Comparison of ENCODE assay signal across 9 mouse cellular contexts in the genomic region with DNA sequence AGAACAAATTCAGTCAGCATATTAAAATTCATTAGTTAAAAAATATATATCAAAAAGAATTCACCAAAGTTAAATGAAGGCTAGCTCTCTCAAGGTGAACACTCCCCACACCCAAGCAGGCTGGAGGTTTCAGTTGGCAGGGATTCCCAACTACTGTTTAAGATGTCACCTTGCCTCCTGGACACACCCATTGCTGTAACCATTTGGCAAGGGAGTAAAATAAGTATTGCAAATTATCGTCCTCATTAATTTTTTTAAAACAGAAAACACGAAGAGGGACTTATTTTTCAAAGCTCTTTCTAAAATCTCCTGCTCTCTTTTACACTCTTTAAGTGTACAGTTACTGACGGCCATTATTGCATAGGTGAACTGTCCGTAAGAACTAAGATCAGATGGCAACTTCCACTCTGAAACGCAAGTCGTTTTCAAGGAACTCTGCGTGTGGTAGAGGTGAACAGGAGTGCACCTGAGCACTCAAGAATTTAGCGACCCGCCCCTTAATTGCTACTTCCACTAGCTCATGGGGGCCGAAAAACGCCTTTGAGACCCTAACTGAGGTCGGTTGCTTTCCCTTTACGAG. TPM values are rescaled to one million over a fixed set of nuclear protein-coding genes. Genes with fewer than 3 reads are reported as not detected.
A peak's percentile ranks its signal among the peaks of the same experiment; 100 is the strongest.
DNase-seq lines count a peak whose midpoint lies in the region; ATAC-seq and TF ChIP-seq lines count a peak whose summit lies in the region.
"Had no signal": no experiment of that assay in that cellular context is flagged by ENCODE, and none has a peak within 500 bp of the region (broad histone marks: within the 10 kb centered on the region; RNA-seq: fewer than 3 reads in every experiment).

No protein-coding gene starts in this region.

- H3K27ac ChIP-seq in heart, embryonic 16.5 days (ENCODE audit: low read length), result peak overlapping the region; percentile 99
- peak overlapping the region; percentile 24; the same call in 1 of the 2 replicates for H3K27ac ChIP-seq in liver, embryonic 14.5 days
- H3K27ac ChIP-seq in stomach, embryonic 15.5 days, result peak overlapping the region; percentile 96

- no peak for ATAC-seq in heart, embryonic 16.5 days (replicated peaks; ENCODE audit: extremely low read depth, insufficient read depth, low FRiP score)
- no peak for ATAC-seq in liver, embryonic 14.5 days (ENCODE audit: insufficient read depth)
- no peak for ATAC-seq in stomach, embryonic 15.5 days (ENCODE audit: insufficient read depth, low FRiP score, low read depth)

- intact Hi-C loops in heart, postnatal 25 days (cut with DNase I), result loop anchor here (5.0 kb wide), 2 partner anchors 53 to 127 kb away; no protein-coding TSS in a partner anchor

- H3K4me1 ChIP-seq in heart, embryonic 16.5 days (ENCODE audit: control insufficient read depth, insufficient read depth, low read length), result peaks cover 30% of the 10 kb centered on the region
- peaks cover 31 to 35% of the 10 kb centered on the region in 2 experiments for H3K4me1 ChIP-seq in liver, embryonic 14.5 days (replicated peaks; ENCODE audit: control insufficient read depth in 2 of 2, insufficient read depth in 2 of 2, low read length in 1 of 2)
- peaks cover 5% of the 10 kb centered on the region; the same call in 1 of the 2 replicates for H3K4me1 ChIP-seq in stomach, embryonic 15.5 days

- no peaks in the 10 kb centered on the region for H3K27me3 ChIP-seq in heart, embryonic 16.5 days (ENCODE audit: control insufficient read depth, insufficient read depth, low read length)
- H3K27me3 ChIP-seq in liver, embryonic 14.5 days (ENCODE audit: control insufficient read depth, insufficient read depth, low read length), result no peaks in the 10 kb centered on the region
- H3K27me3 ChIP-seq in stomach, embryonic 15.5 days (replicated peaks), result no peaks in the 10 kb centered on the region
- H3K27me3 ChIP-seq: Patski had no signal

- under 1% methylated on average over 13 of the region's 13 CpGs for WGBS in heart, embryonic 16.5 days
- WGBS in liver, embryonic 14.5 days (ENCODE audit: insufficient replicate concordance), result 1% methylated on average over 13 of the region's 13 CpGs
- WGBS in stomach, embryonic 15.5 days, result under 1% methylated on average over 13 of the region's 13 CpGs

- H3K4me2 ChIP-seq in heart, embryonic 16.5 days (ENCODE audit: low read depth, low read length), result peak overlapping the region; percentile 83
- peak overlapping the region; percentile 85 for H3K4me2 ChIP-seq in liver, embryonic 14.5 days (ENCODE audit: low read depth)
- H3K4me2 ChIP-seq in stomach, embryonic 15.5 days, result peak overlapping the region; percentile 66

- H3K36me3 ChIP-seq in heart, embryonic 16.5 days (ENCODE audit: control insufficient read depth, insufficient read depth), result peaks cover 6% of the 10 kb centered on the region; the same call in 1 of the 2 replicates
- H3K36me3 ChIP-seq in liver, embryonic 14.5 days (replicated peaks; ENCODE audit: control insufficient read depth, insufficient read depth, low read depth), result peaks cover 14% of the 10 kb centered on the region
- H3K36me3 ChIP-seq in stomach, embryonic 15.5 days, result no peaks in the 10 kb centered on the region

- H3K9me3 ChIP-seq in heart, embryonic 16.5 days (replicated peaks; ENCODE audit: control insufficient read depth, low read length), result no peaks in the 10 kb centered on the region
- no peaks in the 10 kb centered on the region for H3K9me3 ChIP-seq in liver, embryonic 14.5 days (ENCODE audit: control insufficient read depth, low read length)
- H3K9me3 ChIP-seq in stomach, embryonic 15.5 days, result no peaks in the 10 kb centered on the region

- H3K4me3 ChIP-seq in heart, embryonic 16.5 days (ENCODE audit: low read length), result peak overlapping the region; percentile 92
- H3K4me3 ChIP-seq in liver, embryonic 14.5 days (ENCODE audit: insufficient read depth in 1 of 2, low read depth in 2 of 2, low read length in 2 of 2), result peak overlapping the region; percentile 98 to 99
- H3K4me3 ChIP-seq in stomach, embryonic 15.5 days (replicated peaks), result peak overlapping the region; percentile 89

- no peak for TF ChIP-seq CTCF in liver, embryonic 14.5 days (IDR thresholded peaks at IDR 0.05; ENCODE audit: low read depth)

- peak; percentile 91 for DNase-seq in heart, adult 11 months
- DNase-seq in heart, postnatal 25 days (ENCODE audit: low spot score), result no peak
- DNase-seq in ZHBTc4 (ENCODE audit: low read depth, low spot score), result peak; percentile 55
- no peak for DNase-seq in liver, embryonic 14.5 days (ENCODE audit: low read depth in 3 of 3, low spot score in 3 of 3)
- no peak for DNase-seq in layer of hippocampus, adult 9-10 months (ENCODE audit: low spot score)
- no peak for DNase-seq in spleen, adult 18-20 months

- no peak for TF ChIP-seq EP300 in liver, embryonic 14.5 days (IDR thresholded peaks at IDR 0.05; ENCODE audit: low read depth)

- H3K9ac ChIP-seq in heart, embryonic 16.5 days (ENCODE audit: low read length), result peak overlapping the region; percentile 99
- peak overlapping the region; percentile 99 for H3K9ac ChIP-seq in liver, embryonic 14.5 days (replicated peaks)
- H3K9ac ChIP-seq in stomach, embryonic 15.5 days, result peak overlapping the region; percentile 92; the same call in 1 of the 2 replicates

RNA-seq across cellular contexts. Expression of a gene that starts 1.3 kb away (rescaled TPM):
- 100 to 1,000 TPM; 131 to 166 TPM for total RNA-seq in heart, postnatal 25 days (2021)
- polyA plus RNA-seq in heart, embryonic 16.5 days (2015; fragmentation: Nextera tagmentation; extraction: Ambion mirVana), result 540 and 580 TPM in 2 replicates
- 112 and 195 TPM in 2 replicates for polyA plus RNA-seq in liver, embryonic 14.5 days (2012; rRNA removed)
- polyA plus RNA-seq in liver, embryonic 14.5 days (2014; fragmentation: Nextera tagmentation; extraction: Ambion mirVana), result 368 and 373 TPM in 2 replicates
- 879 and 956 TPM in 2 replicates for polyA plus RNA-seq in stomach, embryonic 15.5 days (2015; fragmentation: Nextera tagmentation; extraction: Ambion mirVana)

RNA-seq across cellular contexts. Expression of a gene that starts 17.9 kb away (rescaled TPM):
- not detected for total RNA-seq in heart, postnatal 25 days (2021)
- not detected in 2 replicates for polyA plus RNA-seq in heart, embryonic 16.5 days (2015; fragmentation: Nextera tagmentation; extraction: Ambion mirVana)
- polyA plus RNA-seq in liver, embryonic 14.5 days (2012; rRNA removed), result not detected in 2 replicates
- polyA plus RNA-seq in liver, embryonic 14.5 days (2014; fragmentation: Nextera tagmentation; extraction: Ambion mirVana), result not detected in 2 replicates
- polyA plus RNA-seq in stomach, embryonic 15.5 days (2015; fragmentation: Nextera tagmentation; extraction: Ambion mirVana), result not detected in 2 replicates
- polyA plus RNA-seq: Patski had no signal

Comparison
In these comparisons a context has a peak if more than half of its experiments do, and no peak if none do; other contexts are left out.
1. DNase-seq: peak in heart, adult 11 months (single experiment) and ZHBTc4 (single experiment); none in heart, postnatal 25 days (single experiment), liver, embryonic 14.5 days (0 of 3), layer of hippocampus, adult 9-10 months (single experiment) and spleen, adult 18-20 months (0 of 2).
2. H3K27ac ChIP-seq: peak in every context shown above with its lines; median percentile 99 in heart, embryonic 16.5 days; 96 in stomach, embryonic 15.5 days; 24 in liver, embryonic 14.5 days.
3. Peak in every context shown above with its lines, with median percentiles within 50 percentile points of each other: H3K4me2 ChIP-seq, H3K4me3 ChIP-seq and H3K9ac ChIP-seq.